Mouse (Mus musculus) lung, adult 2 months (tissue): ENCODE measurements around the gene Hamp2.

Experiments used
- CTCF ChIP-seq: fragments of 200-500 bp; IDR thresholded peaks from 2 replicates; pipeline ENCODE4 v1.5.1; 2011; ENCODE audit warnings: mild to moderate bottlenecking, low read length, control low read depth; ENCODE audit not compliant: insufficient read depth
- POLR2A ChIP-seq: fragments of 200-500 bp; IDR thresholded peaks from 2 replicates; pipeline ENCODE4 v1.6.1; 2011; ENCODE audit warnings: low read depth, mild to moderate bottlenecking, control low read depth, low read length, borderline replicate concordance; ENCODE audit errors: extremely low read depth

GRCm38 (mm10) chr7:30965677-30966076 lies 41.2 kb upstream of the Hamp2 start:
- TF ChIP-seq CTCF (no peak), POLR2A (no peak)
